Mouse (Mus musculus) testis, adult 2 months (tissue): Measurements from ENCODE around the gene Cpox.

ENCODE experiments used
- CTCF ChIP-seq: fragments of 200-500 bp; IDR thresholded peaks from 2 replicates; pipeline ENCODE4 v1.5.1; 2012; ENCODE audit warnings: low read depth, mild to moderate bottlenecking, inconsistent platforms, low read length, moderate library complexity; ENCODE audit not compliant: control insufficient read depth, insufficient read depth, insufficient replicate concordance
- POLR2A ChIP-seq: fragments of 200-500 bp; IDR thresholded peaks from 2 replicates; pipeline ENCODE4 v1.6.1; 2012; ENCODE audit warnings: low read depth, mild to moderate bottlenecking, inconsistent platforms, low read length, moderate library complexity; ENCODE audit not compliant: control insufficient read depth

GRCm38 (mm10) chr16:58685548-58686537 is 15.8 kb downstream of the Cpox start:
- TF ChIP-seq POLR2A = no peak
- TF ChIP-seq CTCF = no peak
